8 mouse cellular contexts compared by ENCODE assay signal in genomic region chr11:16950976-16951760, GRCm38 (mm10). TPM values are rescaled to one million over a fixed set of nuclear protein-coding genes. Genes with fewer than 3 reads are reported as not detected.
DNase-seq lines count a peak whose midpoint lies in the region; ATAC-seq and TF ChIP-seq lines count a peak whose summit lies in the region.

TSS of gene Fbxo48 (plus strand) at chr11:16951375.

- H3K27ac ChIP-seq in ES-E14 (ENCODE audit: insufficient read depth, low read depth, low read length, poor library complexity, severe bottlenecking) = no peak within 1 kb of the TSS
- H3K27ac ChIP-seq in forebrain, embryonic 15.5 days (replicated peaks) = no peak within 1 kb of the TSS

- H3K9me3 ChIP-seq in ES-E14 (ENCODE audit: control insufficient read depth, insufficient read depth, low read depth, low read length) = no peaks in the 10 kb centered on the region
- no peaks in the 10 kb centered on the region for H3K9me3 ChIP-seq in forebrain, embryonic 15.5 days

- H3K27me3 ChIP-seq in forebrain, embryonic 15.5 days = no peaks in the 10 kb centered on the region

- peak; percentile 98 for DNase-seq in ES-E14 (ENCODE audit: low read depth, low spot score)
- peak; percentile 97 for DNase-seq in cerebellum, adult 11-12 months
- peak; percentile 94 for DNase-seq in heart, postnatal 25 days (ENCODE audit: low spot score)
- DNase-seq in layer of hippocampus, adult 18-20 months (ENCODE audit: low spot score in 2 of 2) = peak; percentile 94 to 96
- peak; percentile 97 for DNase-seq in lung, adult 2 months
- DNase-seq in thymus, adult 18-20 months = peak; percentile 94 to 98

- TF ChIP-seq CTCF in lung, adult 2 months (IDR thresholded peaks at IDR 0.05; ENCODE audit: insufficient read depth, low read length) = no peak

- peaks cover 0 to 2% of the 10 kb centered on the region in 2 experiments; a peak in 1 of 4 replicates for H3K4me1 ChIP-seq in ES-E14 (ENCODE audit: control insufficient read depth in 2 of 2, insufficient read depth in 2 of 2, low read length in 2 of 2, poor library complexity in 1 of 2)
- peaks cover 15% of the 10 kb centered on the region for H3K4me1 ChIP-seq in forebrain, embryonic 15.5 days
- H3K4me1 ChIP-seq in lung, adult 2 months (ENCODE audit: control insufficient read depth, insufficient read depth, low read length) = peaks cover 7% of the 10 kb centered on the region

- ATAC-seq in forebrain, embryonic 15.5 days (replicated peaks) = peak; percentile 100
- peak; percentile 99 for ATAC-seq in neutrophil, adult 5-6 weeks (ENCODE audit: extremely low read depth, insufficient number of reproducible peaks, low FRiP score, poor library complexity, severe bottlenecking)

- peak within 1 kb of the TSS; percentile 80 to 82 for H3K4me3 ChIP-seq in ES-E14 (ENCODE audit: insufficient read depth in 1 of 2, low read depth in 1 of 2, low read length in 2 of 2, poor library complexity in 1 of 2, severe bottlenecking in 1 of 2)
- peak within 1 kb of the TSS; percentile 62 for H3K4me3 ChIP-seq in forebrain, embryonic 15.5 days
- peak within 1 kb of the TSS; percentile 88 for H3K4me3 ChIP-seq in lung, adult 2 months (replicated peaks; ENCODE audit: extremely low read depth, low read depth, low read length)

- in situ Hi-C loops in ES-E14 (cut with MboI; ENCODE audit: low sequenced_read_pairs in 2 of 2, unreplicated experiment in 2 of 2) = no loop called here

- H3K4me2 ChIP-seq in forebrain, embryonic 15.5 days (replicated peaks) = peak within 1 kb of the TSS; percentile 90

- intact Hi-C loops in heart, postnatal 25 days (cut with DNase I) = loop anchor here (5.0 kb wide), 2 partner anchors 261 to 444 kb away; partner anchors contain the start of genes Pno1 and Sec61g

- WGBS in forebrain, embryonic 15.5 days = under 1% methylated on average over 38 of the region's 38 CpGs
- whole genome bisulfite sequencing in lung, adult 2 months = under 1% methylated on average over 38 of the region's 38 CpGs

- H3K36me3 ChIP-seq in ES-E14 (ENCODE audit: control insufficient read depth, insufficient read depth, low read length, poor library complexity, severe bottlenecking) = no peaks in the 10 kb centered on the region
- H3K36me3 ChIP-seq in forebrain, embryonic 15.5 days = no peaks in the 10 kb centered on the region

- no peak for TF ChIP-seq POLR2A in lung, adult 2 months (IDR thresholded peaks at IDR 0.05; ENCODE audit: borderline replicate concordance, extremely low read depth, low read depth, low read length)

- H3K9ac ChIP-seq in ES-E14 (ENCODE audit: insufficient read depth, low read depth, low read length, poor library complexity, severe bottlenecking) = peak within 1 kb of the TSS; percentile 94
- peak within 1 kb of the TSS; percentile 63 for H3K9ac ChIP-seq in forebrain, embryonic 15.5 days (replicated peaks)

TF ChIP-seq in ES-E14, 5 proteins besides CTCF, POLR2A, EP300 and RAD21:
- TF ChIP-seq ZNF384 (IDR thresholded peaks at IDR 0.05; ENCODE audit: low read depth, low read length) (no peak), CHD2 (IDR thresholded peaks at IDR 0.05; ENCODE audit: low read depth, low read length) (peak; percentile 50), ZC3H11A (IDR thresholded peaks at IDR 0.05; ENCODE audit: borderline replicate concordance, low read depth, low read length) (no peak), HCFC1 (IDR thresholded peaks at IDR 0.05; ENCODE audit: borderline replicate concordance, insufficient read depth, low read length) (peak; percentile 98), MAFK (IDR thresholded peaks at IDR 0.05; ENCODE audit: insufficient read depth, low read depth, low read length) (no peak)

RNA-seq across cellular contexts. Expression of gene Fbxo48, which starts in this region (rescaled TPM):
- 2.7 and 2.9 TPM in 2 replicates for total RNA-seq in ES-E14 (2012; rRNA removed)
- 0.98 and 1.1 TPM in 2 replicates for polyA plus RNA-seq in forebrain, embryonic 15.5 days (2015; fragmentation: Nextera tagmentation; extraction: Ambion mirVana)
- under 1 TPM; 0.22 to 0.26 TPM for total RNA-seq in heart, postnatal 25 days (2021)
- total RNA-seq in layer of hippocampus, adult 18-20 months (2021) = 1 to 10 TPM; 1.6 to 2.2 TPM
- 0.23 and 0.44 TPM in 2 replicates for polyA plus RNA-seq in lung, adult 2 months (2012; rRNA removed)
- total RNA-seq in neutrophil, adult 5-6 weeks (2017) = 3.0 and 3.8 TPM in 2 replicates

Comparison
In these comparisons a context has a peak if more than half of its experiments do, and no peak if none do; other contexts are left out.
1. Peak in DNase-seq in heart, postnatal 25 days; RNA of the gene not detected or under 1 TPM.
2. Peak in DNase-seq and H3K4me3 ChIP-seq in lung, adult 2 months; RNA of the gene not detected or under 1 TPM.